In the genomic region with DNA sequence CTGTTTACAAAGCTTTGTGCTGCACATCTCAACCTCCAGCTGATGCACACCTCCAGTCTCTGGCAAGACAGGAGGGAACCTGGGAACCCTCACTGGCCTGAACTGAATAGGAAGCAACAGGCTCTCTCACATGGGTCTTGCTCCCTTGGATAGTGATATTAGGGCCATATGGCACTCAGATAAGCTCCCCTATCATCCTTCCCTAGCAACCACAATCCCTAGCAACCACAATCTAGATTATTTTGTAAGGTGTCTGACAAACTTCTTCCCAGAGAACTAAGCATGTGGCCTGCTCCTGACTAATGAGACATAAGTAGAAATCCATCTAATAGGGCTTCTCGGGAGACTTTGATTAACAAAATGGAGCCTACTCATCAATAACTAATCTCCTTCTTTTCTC, we compare ENCODE assay signal across 15 mouse cellular contexts.
"Had no signal": no experiment of that assay in that cellular context is flagged by ENCODE, and none has a peak within 500 bp of the region (broad histone marks: within the 10 kb centered on the region; RNA-seq: fewer than 3 reads in every experiment).

No protein-coding gene starts in this region.

- DNase-seq: heart, postnatal 14 days; heart, postnatal 36 days; heart, postnatal 4 days; kidney, adult 11 months; kidney, adult 18-20 months; kidney, adult 2 months; kidney, adult 8-10 months; kidney, adult 9 months; kidney, postnatal 10 days; kidney, postnatal 14 days; kidney, postnatal 25 days; kidney, postnatal 36 days; kidney, postnatal 4 days; layer of hippocampus, adult 9-11 months; layer of hippocampus, postnatal 36 days had no signal
